Mouse (Mus musculus): ENCODE measurements around the gene Btbd11. TPM values are rescaled to one million over a fixed set of nuclear protein-coding genes. Genes with fewer than 3 reads are reported as not detected.

Gene Btbd11
- polyA plus RNA-seq, 1 experiment from 2014 or later, result 10.9 TPM

DNA sequence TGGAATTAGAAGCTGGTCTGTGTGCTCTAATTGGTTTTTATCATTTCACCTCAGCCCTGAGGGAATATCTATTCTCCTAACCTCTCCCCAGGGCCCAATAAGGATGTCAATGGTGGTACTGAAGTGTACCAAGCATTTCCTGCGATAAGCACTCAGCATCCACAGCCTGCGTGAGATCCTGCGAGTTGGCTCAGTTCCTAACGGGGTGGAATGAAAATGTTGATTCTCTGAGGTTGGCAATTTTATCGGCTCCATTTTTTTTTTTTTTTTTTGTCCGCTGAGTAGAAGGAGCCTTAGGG, 131.4 kb downstream of the Btbd11 start:
- no peak for DNase-seq (ENCODE audit: low spot score)

DNA sequence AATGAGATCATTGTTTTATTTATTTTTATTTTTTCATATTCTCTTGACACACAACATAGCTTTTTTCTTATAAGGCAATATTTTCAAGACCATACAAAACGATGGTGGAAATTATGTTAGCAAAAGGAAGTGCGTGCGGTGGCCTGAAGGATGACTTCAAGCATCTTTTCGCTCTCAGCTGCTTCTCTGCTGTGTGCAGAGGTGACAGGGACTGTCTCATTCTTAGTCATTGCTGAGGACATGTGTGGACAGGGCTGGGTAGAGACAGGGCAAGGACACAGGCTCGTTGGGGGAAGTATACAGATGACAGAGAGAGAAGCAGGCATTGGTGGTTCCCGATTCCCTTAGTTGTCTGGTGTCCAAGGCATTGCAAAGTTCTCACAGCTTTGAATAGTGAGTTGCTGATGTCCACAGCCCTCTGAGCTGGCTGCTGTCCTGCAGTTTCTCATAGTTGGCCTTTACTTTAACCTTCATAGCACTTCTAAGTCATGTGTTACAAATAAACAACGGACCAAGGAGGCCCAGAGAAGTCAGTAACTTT, 135.7 kb downstream of the Btbd11 start:
- DNase-seq (ENCODE audit: low spot score), result no peak

DNA sequence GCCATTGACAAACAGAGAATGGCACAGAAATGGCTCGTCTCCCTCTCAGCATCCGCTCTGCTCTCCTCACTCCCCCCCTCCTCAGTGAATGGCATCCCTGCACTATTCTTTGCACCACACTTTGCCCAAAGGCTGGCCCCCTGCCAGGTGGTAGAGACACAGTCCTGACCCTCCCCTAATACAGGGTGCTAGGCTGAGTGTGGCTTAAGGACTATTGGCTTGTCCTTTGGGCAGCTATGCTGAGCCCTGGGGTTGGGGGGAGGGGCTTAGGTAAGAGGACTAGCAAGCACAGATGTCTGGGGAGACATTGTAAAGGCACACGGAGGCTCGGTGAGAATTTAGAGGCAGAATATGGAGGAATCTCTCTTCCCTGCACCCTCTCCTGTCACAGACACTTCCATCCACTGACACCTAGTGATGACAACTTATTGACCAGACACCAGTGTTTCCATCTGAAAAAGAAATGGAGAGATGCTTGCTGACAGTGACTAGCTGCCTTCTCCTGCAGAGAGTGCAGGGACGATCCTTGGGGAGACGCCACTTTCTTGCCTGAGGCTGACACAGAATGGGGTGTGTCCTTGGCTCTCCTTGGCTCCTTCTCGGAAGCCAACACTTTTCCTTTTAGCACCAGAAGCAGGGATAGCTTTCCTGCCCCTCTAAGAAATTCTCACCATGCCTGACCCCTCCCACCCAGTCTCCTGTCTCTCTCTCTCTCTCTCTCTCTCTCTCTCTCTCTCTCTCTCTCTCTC, 138.8 kb downstream of the Btbd11 start:
- DNase-seq (ENCODE audit: low spot score), result no peak

DNA sequence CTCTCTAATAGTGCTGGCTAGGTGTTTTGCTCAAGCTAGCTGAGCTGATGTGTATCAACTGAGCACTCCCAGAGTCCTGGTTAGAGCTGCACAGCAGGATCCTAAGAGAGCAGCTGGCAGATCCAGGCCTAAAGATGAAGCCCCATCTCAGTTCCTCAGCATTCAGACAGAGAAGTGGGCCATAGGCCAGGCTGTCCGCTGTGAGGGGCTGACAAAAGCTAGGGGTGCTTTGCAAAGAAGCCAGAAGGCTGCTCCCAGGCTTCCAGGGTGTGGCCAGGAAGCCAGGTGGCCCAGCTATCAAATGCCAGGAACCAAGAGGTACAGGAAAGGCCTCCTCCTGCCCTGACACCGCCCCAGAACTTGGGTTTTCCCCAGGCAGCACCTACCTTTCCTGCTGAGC, 140.0 kb downstream of the Btbd11 start:
- no peak for DNase-seq (ENCODE audit: low spot score)

DNA sequence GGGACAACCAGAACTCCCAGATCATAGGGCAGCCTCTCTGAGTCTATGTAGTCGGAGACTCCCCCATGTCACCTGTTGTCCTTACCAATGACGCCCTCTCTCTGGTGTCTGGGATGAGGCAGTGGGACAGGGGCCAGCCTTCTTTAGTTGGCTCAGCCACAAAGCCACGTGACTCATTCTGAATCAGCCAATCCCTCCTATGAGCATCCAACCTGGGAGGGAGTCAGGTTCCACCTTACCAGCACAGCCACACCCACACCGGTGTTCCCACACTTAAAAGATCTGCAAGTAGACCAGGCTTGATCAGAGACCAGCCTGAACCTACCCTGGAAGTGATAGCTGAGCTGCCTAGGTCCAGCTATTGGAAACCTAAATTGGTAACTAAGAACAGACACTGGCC, 141.1 kb downstream of the Btbd11 start:
- DNase-seq (ENCODE audit: low spot score), result no peak

DNA sequence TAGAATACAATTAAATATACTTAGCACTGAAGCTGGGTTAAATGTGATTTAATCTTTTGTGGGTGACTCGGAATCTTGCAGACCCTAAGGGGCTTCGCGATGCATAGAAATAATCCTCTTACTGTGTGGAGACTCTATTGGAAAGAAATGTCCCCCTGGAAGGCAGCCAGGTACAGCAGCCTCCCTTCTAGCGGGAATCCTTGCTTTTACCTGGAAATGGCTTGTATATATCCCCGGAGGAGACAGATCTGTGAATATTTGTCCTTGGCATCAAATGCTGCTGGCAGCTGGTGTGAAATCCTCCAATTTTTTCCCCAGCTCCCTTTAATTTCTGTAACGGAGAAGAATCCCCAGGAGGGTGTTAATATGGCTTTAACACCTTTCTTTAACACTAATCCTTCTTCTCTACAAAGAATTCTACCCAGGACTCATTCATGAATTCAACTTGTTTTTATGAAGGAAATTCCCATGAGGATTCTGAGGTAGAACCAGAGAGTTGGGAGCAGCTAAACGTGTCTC, 146.6 kb downstream of the Btbd11 start:
- no peak for DNase-seq (ENCODE audit: low spot score)

DNA sequence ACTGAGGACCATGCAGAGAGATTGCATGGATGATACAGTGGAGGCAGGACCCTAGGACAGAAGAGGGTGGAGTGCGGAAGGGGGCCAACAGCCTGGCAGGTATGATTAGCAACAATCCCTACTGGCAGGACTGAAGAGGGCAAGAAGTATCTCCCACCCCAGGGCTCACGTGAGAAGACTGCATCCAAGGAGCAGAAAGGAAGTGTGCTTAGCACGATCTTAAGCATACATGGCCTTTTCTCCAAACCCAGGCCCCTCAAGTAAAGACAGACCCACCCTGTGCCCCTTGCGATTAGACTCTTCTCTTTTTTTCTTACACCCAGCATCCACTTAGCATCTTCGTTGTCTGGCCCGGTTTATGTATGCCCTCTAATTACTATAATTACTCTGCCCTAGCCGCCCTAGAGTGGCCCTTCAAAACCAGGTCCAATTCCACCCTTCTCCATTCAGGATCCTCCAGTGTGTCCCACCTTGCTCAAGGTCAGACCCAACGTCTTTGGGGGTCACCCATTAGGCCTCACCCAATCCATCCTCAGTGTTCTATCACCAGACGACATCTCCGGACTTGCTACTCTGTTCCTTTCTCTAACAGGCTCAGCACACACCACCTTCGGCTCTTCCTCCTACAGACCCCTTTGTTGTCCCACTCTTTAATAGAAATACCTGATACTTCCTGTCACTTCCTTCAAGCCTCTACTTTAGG, 151.6 kb downstream of the Btbd11 start:
- no peak for DNase-seq (ENCODE audit: low spot score)

DNA sequence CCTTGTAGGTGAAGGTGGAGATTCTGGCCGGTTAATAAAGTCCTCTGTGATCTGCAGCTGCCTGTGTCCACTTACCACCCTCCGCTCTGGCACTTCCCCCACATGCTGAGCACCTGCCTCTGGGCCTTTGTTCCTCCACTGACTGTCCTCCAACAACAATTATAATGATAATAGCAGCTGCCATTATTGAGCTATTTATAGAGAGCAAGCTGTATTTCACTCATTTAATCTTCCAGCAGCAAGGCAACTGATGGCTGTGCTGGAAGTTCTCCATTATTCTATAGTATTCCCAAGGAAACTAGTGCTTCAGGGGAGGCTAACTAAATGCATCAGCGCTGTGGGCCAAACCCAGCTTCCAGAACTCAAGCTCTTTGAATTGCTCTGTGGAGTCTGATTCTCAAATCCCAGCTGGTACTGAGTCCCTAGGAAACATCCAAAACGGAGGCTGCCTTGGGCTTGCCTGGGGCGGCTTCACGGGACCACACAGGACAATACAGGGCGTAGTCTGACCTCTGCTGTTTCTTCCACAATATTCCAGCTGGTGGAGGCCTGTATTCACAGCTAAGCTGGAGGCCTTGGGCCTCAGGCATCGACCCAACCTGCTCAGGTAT, 153.0 kb downstream of the Btbd11 start:
- no peak for DNase-seq (ENCODE audit: low spot score)

DNA sequence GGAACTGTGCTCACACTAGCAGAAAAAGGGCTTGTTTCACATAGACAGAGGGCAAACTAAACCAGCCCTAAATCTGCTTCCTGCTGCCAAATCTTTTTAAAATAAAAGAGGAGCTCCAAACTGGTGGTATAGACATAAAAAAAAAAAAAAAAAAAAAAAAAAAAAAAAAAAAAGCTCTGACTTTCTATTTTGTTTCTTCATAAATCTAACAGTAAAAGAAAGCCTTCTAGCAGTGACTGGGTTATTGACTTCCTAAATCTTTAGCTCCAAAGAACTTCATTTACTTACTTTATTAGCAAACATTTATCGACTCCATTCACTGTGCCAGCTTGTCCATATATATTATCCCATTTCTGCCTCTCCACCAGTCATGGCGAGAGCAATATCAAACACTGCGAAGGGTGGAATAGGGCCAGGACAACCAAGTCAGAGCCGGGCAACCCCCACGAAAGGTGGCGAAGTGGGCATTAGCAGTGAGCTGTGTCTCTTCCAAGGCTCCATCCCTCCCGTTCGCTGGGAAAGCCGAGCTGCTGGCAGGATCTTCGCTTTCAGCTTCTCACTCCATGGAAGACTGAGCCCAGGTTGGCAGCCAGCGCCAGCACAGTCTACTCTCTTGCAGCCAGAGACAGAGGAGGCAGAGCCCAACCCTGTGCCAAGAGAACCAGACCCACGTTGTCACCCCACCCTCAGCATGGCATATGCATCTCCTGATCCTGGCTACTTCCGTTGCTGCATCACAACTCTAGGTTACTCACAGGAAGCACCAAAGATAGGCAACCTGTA, 153.9 kb downstream of the Btbd11 start:
- no peak for DNase-seq (ENCODE audit: low spot score)

DNA sequence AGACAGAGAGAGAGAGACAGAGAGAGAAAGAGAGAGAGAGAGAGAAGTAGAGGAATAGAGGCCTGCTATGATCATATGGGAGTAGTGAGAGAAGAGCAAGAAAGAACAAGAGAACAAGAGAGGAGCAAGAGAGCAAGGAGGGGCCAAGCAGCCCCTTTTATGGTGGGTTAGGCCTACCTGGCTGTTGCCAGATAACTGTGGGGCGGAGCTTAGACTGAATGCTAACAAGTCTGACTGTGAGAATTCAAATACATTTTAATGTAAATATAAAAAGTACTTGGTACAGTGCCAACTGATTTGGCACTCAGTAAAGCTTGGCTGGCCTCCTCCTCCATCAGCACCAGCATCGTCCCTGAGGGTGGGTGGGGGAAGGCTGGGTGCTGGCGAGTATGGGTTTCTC, 154.9 kb downstream of the Btbd11 start:
- DNase-seq (ENCODE audit: low spot score), result no peak

DNA sequence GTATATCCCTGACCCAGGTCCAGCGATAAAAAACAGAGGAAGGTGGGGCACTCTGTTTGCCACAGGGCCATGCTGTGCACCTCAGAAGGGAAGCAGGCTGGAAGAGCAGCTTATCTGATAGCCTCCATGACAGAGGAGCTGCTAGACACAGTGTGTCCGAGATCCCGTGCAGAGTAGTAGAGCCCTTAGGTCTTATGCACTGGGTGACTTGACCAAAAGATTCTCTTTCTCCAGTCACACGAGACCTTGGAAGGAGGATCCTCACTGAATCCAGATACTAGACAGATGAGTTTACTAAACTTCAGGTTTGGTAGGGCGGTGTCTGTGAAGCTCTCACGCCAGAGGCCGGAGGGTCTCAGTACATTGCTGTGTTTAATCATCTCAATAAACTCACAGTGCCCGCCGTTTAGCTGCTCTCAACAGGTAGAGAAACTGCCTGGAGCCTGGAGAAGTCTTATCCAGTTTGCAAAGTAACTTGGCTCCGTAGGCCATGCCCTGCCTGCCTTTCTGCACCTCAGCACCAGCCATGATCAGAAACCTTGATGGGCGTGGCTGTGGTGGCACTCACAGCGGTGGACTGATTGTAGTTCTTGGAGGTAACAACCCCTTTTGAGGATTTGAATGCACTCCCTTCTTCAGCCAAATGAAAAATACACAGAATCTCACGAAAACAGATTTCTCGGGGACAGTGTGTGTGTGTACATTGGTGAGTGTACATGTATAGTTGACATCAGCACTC, 155.4 kb downstream of the Btbd11 start:
- no peak for DNase-seq (ENCODE audit: low spot score)

DNA sequence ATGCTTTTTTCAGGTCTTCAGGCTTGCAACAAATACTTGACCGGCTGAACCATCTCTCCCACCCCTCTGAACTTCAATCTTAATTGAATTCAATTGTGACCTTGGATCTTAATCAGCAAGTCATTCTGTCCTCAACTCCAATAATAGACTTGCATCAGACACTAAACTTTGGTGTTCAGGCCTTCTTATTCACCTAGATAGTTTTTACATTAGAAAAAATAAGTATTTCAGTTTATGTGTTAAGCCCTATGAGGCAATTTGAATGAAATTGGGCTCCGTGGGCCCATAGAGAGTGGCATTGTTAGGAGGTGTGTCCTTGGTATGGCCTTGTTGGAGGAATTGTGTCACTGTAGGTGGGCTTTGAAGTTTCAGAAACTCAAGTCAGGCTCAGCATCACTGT, 156.7 kb downstream of the Btbd11 start:
- DNase-seq (ENCODE audit: low spot score), result no peak

DNA sequence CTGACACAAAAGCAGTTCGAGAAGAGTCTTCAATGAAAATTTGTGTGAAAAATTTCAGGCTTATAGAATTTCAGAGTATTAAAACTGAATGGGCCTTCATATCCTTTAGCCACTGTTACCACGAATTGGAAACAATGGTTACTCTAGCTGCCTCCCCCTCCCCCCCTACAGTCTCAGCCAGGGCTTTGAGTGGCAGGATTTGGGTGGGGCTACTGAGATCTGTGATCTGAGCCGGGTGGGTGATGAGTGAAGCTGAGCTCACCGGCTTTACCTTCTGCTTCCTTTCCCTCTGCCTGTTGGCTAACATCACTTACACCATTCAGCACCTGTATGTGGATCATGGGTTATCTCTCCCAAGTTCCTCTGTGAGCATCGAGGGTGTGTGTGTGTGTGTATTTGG, 158.4 kb downstream of the Btbd11 start:
- no peak for DNase-seq (ENCODE audit: low spot score)

DNA sequence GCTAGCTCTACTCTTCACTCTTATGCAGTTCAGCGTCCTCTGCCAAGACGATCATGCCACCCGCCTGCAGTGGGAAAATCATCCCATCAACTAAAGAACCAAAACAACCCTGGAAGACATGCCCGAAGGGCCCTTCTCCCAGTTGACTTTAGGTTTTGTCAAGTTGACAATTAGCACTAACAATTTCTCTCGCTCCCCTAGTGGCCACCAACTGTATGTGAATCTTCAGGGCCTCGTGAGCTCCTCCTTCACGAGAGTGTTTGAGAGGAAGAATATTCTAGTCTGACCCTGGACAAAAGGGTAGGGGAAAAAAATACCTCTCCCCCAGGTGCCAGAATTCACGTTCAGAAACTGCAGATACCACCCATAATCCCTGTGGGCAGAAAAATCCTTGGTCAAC, 168.6 kb downstream of the Btbd11 start:
- no peak for DNase-seq (ENCODE audit: low spot score)

DNA sequence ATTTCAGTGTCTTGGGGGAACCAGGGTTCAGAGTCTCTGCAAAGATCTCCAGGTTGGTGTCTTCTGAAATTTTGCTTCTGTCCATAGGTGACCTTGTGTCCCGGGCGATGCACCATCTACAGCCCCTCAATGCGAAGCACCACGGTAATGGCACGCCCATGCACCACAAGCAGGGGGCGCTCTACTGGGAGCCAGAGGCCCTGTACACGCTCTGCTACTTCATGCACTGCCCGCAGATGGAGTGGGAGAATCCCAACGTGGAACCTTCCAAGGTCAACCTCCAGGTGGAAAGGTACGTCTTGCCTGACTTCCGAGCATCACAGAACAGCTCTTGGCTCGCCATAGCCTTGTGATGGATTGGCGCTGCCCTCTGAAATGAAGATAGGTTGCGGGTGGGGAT, 174.8 kb downstream of the Btbd11 start:
- no peak for DNase-seq (ENCODE audit: low spot score)

DNA sequence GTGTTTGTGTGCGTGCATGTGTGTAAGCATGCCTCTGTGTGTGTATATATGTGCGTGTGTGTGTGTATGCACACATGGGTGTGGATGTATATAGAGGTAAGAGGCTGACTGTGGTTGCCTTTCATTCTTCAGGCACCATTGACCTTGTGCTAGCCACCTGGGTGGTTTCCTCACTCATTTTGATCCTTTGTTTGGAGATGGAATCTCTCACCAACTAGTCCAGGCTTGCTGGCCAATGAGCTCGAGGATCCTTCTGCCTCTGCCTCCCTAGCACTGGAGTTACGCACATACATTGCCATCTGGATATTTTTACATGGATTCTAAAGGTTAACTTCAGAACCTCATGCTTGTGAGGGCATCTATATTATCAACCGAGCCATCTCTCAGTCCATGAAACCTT, 184.8 kb downstream of the Btbd11 start:
- no peak for DNase-seq (ENCODE audit: low spot score)

DNA sequence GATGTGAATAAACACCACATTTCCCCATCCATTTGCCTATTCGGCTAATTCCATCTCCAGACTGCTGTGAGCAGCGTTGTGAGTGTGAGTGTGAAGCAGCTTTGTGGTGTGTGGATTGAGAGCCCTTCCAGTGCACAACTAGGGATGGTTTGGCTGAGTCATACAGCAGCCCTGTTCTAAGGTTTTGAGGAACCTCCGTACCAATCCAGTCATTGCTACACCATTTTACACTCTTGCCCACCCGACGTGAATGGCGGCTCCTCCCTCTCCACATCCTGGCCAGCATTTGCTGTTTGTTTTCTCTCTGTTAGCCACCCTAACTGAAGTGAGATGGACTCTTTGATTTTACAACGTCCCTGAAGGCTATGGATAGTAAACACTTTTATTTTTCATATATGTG, 186.0 kb downstream of the Btbd11 start:
- no peak for DNase-seq (ENCODE audit: low spot score)

DNA sequence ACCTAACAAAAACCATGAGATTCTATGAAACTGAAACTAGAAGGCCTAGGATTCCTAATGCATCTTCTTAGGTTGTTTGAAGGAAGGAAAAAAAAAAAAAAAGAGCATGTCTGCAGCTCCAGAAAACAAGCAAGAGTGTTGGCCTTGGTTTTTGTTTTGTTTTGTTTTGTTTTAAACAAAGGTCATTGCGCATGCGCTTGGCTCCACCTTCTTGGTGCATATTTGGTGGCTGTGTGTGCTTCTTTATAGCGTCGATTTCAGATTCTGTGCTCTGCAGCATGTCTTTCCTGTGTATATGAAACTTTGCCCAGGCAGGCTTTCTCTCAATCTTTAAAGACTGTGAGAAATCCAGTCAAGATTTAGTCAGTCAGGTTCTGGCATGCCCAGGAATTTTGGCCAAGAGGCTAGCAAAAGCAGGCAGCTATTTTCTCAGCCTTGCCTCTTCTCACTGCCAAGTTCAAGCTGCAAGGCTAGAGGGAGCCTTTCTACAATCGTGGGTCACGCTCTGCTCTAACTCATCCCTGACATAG, 191.3 kb downstream of the Btbd11 start:
- DNase-seq (ENCODE audit: low spot score), result no peak

DNA sequence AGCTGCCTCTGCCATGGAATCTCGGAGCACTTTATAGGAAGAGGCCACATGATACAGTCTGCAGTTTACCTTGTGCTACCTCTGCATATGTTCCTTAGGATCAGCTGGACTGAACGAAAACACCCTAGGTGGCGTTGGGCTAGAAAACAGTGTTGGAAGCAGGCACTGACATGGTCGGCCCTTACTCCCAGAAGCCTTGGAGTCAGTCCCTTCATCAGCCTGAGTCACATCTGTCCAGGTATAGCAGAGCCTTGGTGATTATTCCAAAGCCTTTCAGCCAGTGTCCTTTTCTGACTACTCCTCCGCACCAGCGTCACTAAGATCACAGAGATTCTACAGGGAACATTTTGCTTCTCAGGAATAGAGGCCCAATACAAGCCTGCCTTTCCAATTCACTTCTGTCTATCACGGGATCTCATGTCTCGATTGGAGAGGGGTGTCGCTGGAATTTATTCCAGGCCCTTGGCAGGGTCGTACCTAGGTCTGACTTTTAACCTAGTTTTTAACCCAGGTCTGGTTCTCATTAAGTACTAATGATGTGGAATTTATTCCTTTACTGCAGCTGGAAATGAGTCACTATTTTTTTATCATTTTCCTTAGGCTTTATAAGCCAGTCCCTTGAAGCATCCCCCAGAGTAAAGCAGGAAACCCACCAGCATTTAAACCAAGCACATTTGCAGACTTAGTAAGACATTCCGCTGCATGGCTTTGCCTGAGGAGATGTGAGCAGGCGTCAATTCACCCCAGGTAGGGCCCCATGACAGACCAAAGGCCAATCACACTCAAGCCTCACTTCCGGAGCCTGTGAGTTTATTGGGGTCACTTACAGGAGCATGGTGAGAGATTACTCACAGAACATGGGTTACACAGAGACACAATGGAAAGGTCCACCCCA, 192.2 kb downstream of the Btbd11 start:
- DNase-seq (ENCODE audit: low spot score), result no peak

DNA sequence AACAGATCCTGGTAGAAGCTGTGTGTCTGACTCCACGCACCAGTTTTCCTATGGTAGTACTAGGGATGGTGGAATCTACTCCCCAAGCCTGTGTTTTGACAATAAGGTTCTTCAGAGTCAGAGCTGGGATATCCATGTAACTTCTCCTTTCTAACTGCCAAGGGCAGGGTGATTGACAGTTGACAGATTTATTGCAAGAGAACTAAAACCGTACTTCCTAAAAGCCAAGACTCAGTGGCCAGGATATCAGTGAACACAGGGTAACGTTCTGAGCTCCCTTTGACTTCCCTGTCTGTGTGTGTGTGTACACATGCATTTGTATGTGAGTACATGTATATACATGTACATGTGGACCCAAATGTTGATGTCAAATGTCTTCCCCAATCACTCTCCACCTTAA, 201.1 kb downstream of the Btbd11 start:
- no peak for DNase-seq (ENCODE audit: low spot score)
